ENCODE assay signal across 8 mouse cellular contexts in genomic region chr17:34931061-34931734, GRCm38 (mm10). TPM values are rescaled to one million over a fixed set of nuclear protein-coding genes. Genes with fewer than 3 reads are reported as not detected.
DNase-seq lines count a peak whose midpoint lies in the region; ATAC-seq lines count a peak whose summit lies in the region.

Neu1 (plus strand) TSS chr17:34931253.

- peak within 1 kb of the TSS; percentile 72 for H3K9ac ChIP-seq in kidney, embryonic 15.5 days

- no peaks in the 10 kb centered on the region for H3K27me3 ChIP-seq in heart, embryonic 10.5 days (ENCODE audit: insufficient read depth, poor library complexity, severe bottlenecking)
- H3K27me3 ChIP-seq in kidney, embryonic 15.5 days, result no peaks in the 10 kb centered on the region

- H3K9me3 ChIP-seq in heart, embryonic 10.5 days, result no peaks in the 10 kb centered on the region
- no peaks in the 10 kb centered on the region for H3K9me3 ChIP-seq in kidney, embryonic 15.5 days (replicated peaks)

- H3K27ac ChIP-seq in heart, embryonic 10.5 days, result peak within 1 kb of the TSS; percentile 87
- peak within 1 kb of the TSS; percentile 66 for H3K27ac ChIP-seq in kidney, embryonic 15.5 days

- peaks cover 28% of the 10 kb centered on the region for H3K36me3 ChIP-seq in heart, embryonic 10.5 days
- H3K36me3 ChIP-seq in kidney, embryonic 15.5 days, result peaks cover 16% of the 10 kb centered on the region

- under 1% methylated on average over 38 of the region's 38 CpGs for WGBS in heart, embryonic 10.5 days
- under 1% methylated on average over 38 of the region's 38 CpGs for WGBS in kidney, embryonic 15.5 days

- peak within 1 kb of the TSS; percentile 78 for H3K4me3 ChIP-seq in heart, embryonic 10.5 days
- H3K4me3 ChIP-seq in kidney, embryonic 15.5 days (replicated peaks), result peak within 1 kb of the TSS; percentile 73

- peaks cover 28% of the 10 kb centered on the region for H3K4me1 ChIP-seq in heart, embryonic 10.5 days
- H3K4me1 ChIP-seq in kidney, embryonic 15.5 days, result peaks cover 30% of the 10 kb centered on the region

- peak; percentile 96 to 97 for DNase-seq in B cell, adult 2 months
- DNase-seq in brain, adult 2 months (ENCODE audit: low read depth, low spot score), result peak; percentile 99
- peak; percentile 99 for DNase-seq in heart, embryonic 10.5 days (ENCODE audit: low spot score)
- peak; percentile 96 for DNase-seq in liver
- DNase-seq in spleen, postnatal 4 days (ENCODE audit: low spot score in 2 of 2), result peak; percentile 95 to 97

- peak within 1 kb of the TSS; percentile 94 for H3K4me2 ChIP-seq in kidney, embryonic 15.5 days

- ATAC-seq in erythroblast, adult 5-6 weeks (replicated peaks; ENCODE audit: low FRiP score, poor library complexity, severe bottlenecking), result peak; percentile 89
- peak; percentile 98 for ATAC-seq in kidney, embryonic 15.5 days (replicated peaks; ENCODE audit: low FRiP score)
- peak; percentile 91 for ATAC-seq in monocyte, adult 5-6 weeks (replicated peaks; ENCODE audit: insufficient number of reproducible peaks, low FRiP score, low TSS enrichment, poor library complexity, severe bottlenecking)

RNA-seq across cellular contexts. Expression of gene Neu1, which starts in this region (rescaled TPM):
- total RNA-seq in erythroblast, adult 5-6 weeks (2015; ENCODE audit: low replicate concordance), result 12.3 and 12.9 TPM in 2 replicates
- 7.0 and 8.7 TPM in 2 replicates for total RNA-seq in erythroblast, adult 5-6 weeks (2017; ENCODE audit: low replicate concordance)
- 21.3 and 25.5 TPM in 2 replicates for polyA plus RNA-seq in heart, embryonic 10.5 days (2016; fragmentation: Nextera tagmentation; extraction: Ambion mirVana)
- polyA plus RNA-seq in kidney, embryonic 15.5 days (2015; fragmentation: Nextera tagmentation; extraction: Ambion mirVana), result 33.7 and 37.0 TPM in 2 replicates
- total RNA-seq in monocyte, adult 5-6 weeks (2017), result 29.6 to 39.9 TPM (median 37.2 TPM) in 3 replicates

Comparison
In these comparisons a context has a peak if more than half of its experiments do, and no peak if none do; other contexts are left out.
1. Peak in every context shown above with its lines: DNase-seq, ATAC-seq, H3K4me3 ChIP-seq and H3K27ac ChIP-seq.